Mouse (Mus musculus): Measurements from ENCODE around the gene R3hdml. TPM values are rescaled to one million over a fixed set of nuclear protein-coding genes. Genes with fewer than 3 reads are reported as not detected.

Gene R3hdml
- total RNA-seq (2012; rRNA removed): not detected in 2 replicates
- total RNA-seq (2014; rRNA removed): not detected in 2 replicates
- polyA plus RNA-seq (2012; ENCODE audit: insufficient read length, low read depth): not detected in 2 replicates

DNA sequence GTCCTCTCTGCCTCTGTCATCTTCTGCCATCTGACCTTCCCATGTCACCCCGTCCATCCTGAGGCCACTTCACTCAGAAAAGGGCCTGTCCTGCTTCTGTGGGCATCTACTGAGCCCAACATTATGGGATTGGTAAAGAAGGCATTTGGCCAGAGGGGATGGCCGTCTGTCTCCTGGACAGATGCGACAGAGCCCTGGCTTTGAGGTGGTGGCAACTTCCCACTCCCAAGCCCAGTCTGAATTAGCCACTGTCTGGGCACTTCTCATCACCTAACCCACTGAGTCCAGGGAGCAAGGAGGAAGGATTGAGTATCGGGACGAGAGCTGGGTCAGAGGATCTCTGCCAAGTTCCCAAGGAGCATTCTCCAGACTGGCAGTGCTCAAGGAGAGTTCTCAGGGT is at the start of gene R3hdml:
Gene R3hdml, plus strand, starts transcription at position 301 of the 400 bp plus-strand sequence.
- Histone ChIP-seq H3K27me3 (replicated peaks) (peaks cover 94% of the 10 kb centered on the region), H3K9ac (ENCODE audit: insufficient read depth, low read depth) (no peak within 1 kb of the TSS), H3K27ac (ENCODE audit: insufficient read depth, low read depth) (no peak within 1 kb of the TSS), H3K79me2 (replicated peaks; ENCODE audit: control insufficient read depth, extremely low read depth, insufficient read depth, poor library complexity, severe bottlenecking) (no peaks in the 10 kb centered on the region), H3K4me3 (replicated peaks in 1 of 3; ENCODE audit: low read depth in 2 of 3, low read length in 2 of 3, poor library complexity in 1 of 3) (no peak within 1 kb of the TSS), H3K4me1 (ENCODE audit: control insufficient read depth in 1 of 2, insufficient read depth in 2 of 2) (peaks cover 0 to 3% of the 10 kb centered on the region in 2 experiments; a peak in 1 of 4 replicates), H3K4me2 (ENCODE audit: insufficient read depth, low read depth, poor library complexity, severe bottlenecking) (no peak within 1 kb of the TSS), H3K9me3 (replicated peaks; ENCODE audit: low read length) (no peaks in the 10 kb centered on the region), H3K36me3 (replicated peaks in 1 of 2; ENCODE audit: control insufficient read depth in 1 of 2, insufficient read depth in 1 of 2, low read length in 1 of 2) (no peaks in the 10 kb centered on the region)
- dilution Hi-C loops (cut with MboI; ENCODE audit: extremely low pct_ligation_motif_present, extremely low pct_unique_long_range_greater_than_20kb, low sequenced_read_pairs): no loop called here
- no peak for DNase-seq (ENCODE audit: extremely low read depth)
- in situ Hi-C loops (cut with MboI; ENCODE audit: low pct_ligation_motif_present, low pct_unique_long_range_greater_than_20kb, low sequenced_read_pairs): no loop called here
- TF ChIP-seq PAX5 (IDR thresholded peaks at IDR 0.05; ENCODE audit: low read length) (no peak), GABPA (IDR thresholded peaks at IDR 0.05; ENCODE audit: insufficient replicate concordance, low read depth, low read length) (no peak), UBTF (IDR thresholded peaks at IDR 0.05; ENCODE audit: low read depth, low read length) (no peak), MAZ (IDR thresholded peaks at IDR 0.05; ENCODE audit: low read depth, low read length) (no peak), TCF12 (IDR thresholded peaks at IDR 0.05; ENCODE audit: low read depth, low read length) (no peak), USF2 (conservative IDR thresholded peaks at IDR 0.05; ENCODE audit: low read depth, low read length) (no peak), ELF1 (IDR thresholded peaks at IDR 0.05; ENCODE audit: low read depth, low read length) (no peak), SIN3A (IDR thresholded peaks at IDR 0.05; ENCODE audit: low read length) (no peak), CHD2 (IDR thresholded peaks at IDR 0.05; ENCODE audit: low read length) (no peak), NELFE (IDR thresholded peaks at IDR 0.05; ENCODE audit: low read depth, low read length) (no peak), POLR2A (IDR thresholded peaks at IDR 0.05; ENCODE audit: low read depth, low read length) (no peak), POLR2AphosphoS2 (IDR thresholded peaks at IDR 0.05; ENCODE audit: low read depth, low read length) (no peak), E2F4 (IDR thresholded peaks at IDR 0.05; ENCODE audit: insufficient replicate concordance, low read depth, low read length) (no peak), TBP (conservative IDR thresholded peaks at IDR 0.05; ENCODE audit: low read depth, low read length) (no peak), ZC3H11A (IDR thresholded peaks at IDR 0.05; ENCODE audit: low read depth, low read length) (no peak)

- Histone ChIP-seq H3K4me1 (ENCODE audit: control insufficient read depth in 1 of 2, insufficient read depth in 2 of 2) (no peaks in the 10 kb centered on the region), H3K9me3 (replicated peaks; ENCODE audit: low read length) (no peaks in the 10 kb centered on the region), H3K79me2 (replicated peaks; ENCODE audit: control insufficient read depth, extremely low read depth, insufficient read depth, poor library complexity, severe bottlenecking) (no peaks in the 10 kb centered on the region), H3K9ac (ENCODE audit: insufficient read depth, low read depth) (no peak overlapping the region), H3K4me3 (replicated peaks in 1 of 3; ENCODE audit: low read depth in 2 of 3, low read length in 2 of 3, poor library complexity in 1 of 3) (no peak overlapping the region), H3K4me2 (ENCODE audit: insufficient read depth, low read depth, poor library complexity, severe bottlenecking) (no peak overlapping the region), H3K27me3 (replicated peaks) (peaks cover 94% of the 10 kb centered on the region), H3K27ac (ENCODE audit: insufficient read depth, low read depth) (no peak overlapping the region), H3K36me3 (replicated peaks in 1 of 2; ENCODE audit: control insufficient read depth in 1 of 2, insufficient read depth in 1 of 2, low read length in 1 of 2) (no peaks in the 10 kb centered on the region)
- dilution Hi-C loops (cut with MboI; ENCODE audit: extremely low pct_ligation_motif_present, extremely low pct_unique_long_range_greater_than_20kb, low sequenced_read_pairs): no loop called here
- TF ChIP-seq NELFE (IDR thresholded peaks at IDR 0.05; ENCODE audit: low read depth, low read length): no peak
- no peak for TF ChIP-seq EP300 (IDR thresholded peaks at IDR 0.05; ENCODE audit: low read length)
- TF ChIP-seq ZMIZ1 (IDR thresholded peaks at IDR 0.05; ENCODE audit: low read depth, low read length): no peak
- TF ChIP-seq CHD1 (IDR thresholded peaks at IDR 0.05; ENCODE audit: low read depth, low read length): no peak
- TF ChIP-seq MAX (IDR thresholded peaks at IDR 0.05; ENCODE audit: low read length): no peak
- no peak for TF ChIP-seq KAT2A (IDR thresholded peaks at IDR 0.05; ENCODE audit: insufficient replicate concordance, low read length)
- TF ChIP-seq MAZ (IDR thresholded peaks at IDR 0.05; ENCODE audit: low read depth, low read length): no peak
- TF ChIP-seq BHLHE40 (IDR thresholded peaks at IDR 0.05; ENCODE audit: low read depth, low read length): no peak
- no peak for TF ChIP-seq SMC3 (IDR thresholded peaks at IDR 0.05; ENCODE audit: low read depth, low read length)
- TF ChIP-seq ZC3H11A (IDR thresholded peaks at IDR 0.05; ENCODE audit: low read depth, low read length): no peak
- TF ChIP-seq POLR2AphosphoS2 (IDR thresholded peaks at IDR 0.05; ENCODE audit: low read depth, low read length): no peak
- no peak for TF ChIP-seq MYC (IDR thresholded peaks at IDR 0.05; ENCODE audit: low read depth, low read length)
- no peak for TF ChIP-seq RCOR1 (conservative IDR thresholded peaks at IDR 0.05; ENCODE audit: low read depth, low read length)
- TF ChIP-seq TCF12 (IDR thresholded peaks at IDR 0.05; ENCODE audit: low read depth, low read length): no peak
- in situ Hi-C loops (cut with MboI; ENCODE audit: low pct_ligation_motif_present, low pct_unique_long_range_greater_than_20kb, low sequenced_read_pairs): no loop called here
- no peak for DNase-seq (ENCODE audit: extremely low read depth)
Measured at GRCm38 (mm10) chr2:163443543-163443942, 48.6 kb upstream of the R3hdml start.
